Mouse (Mus musculus) embryonic facial prominence, embryonic 13.5 days (tissue): ENCODE measurements at regions not wholly inside any gene's neighbourhood (a gene's known extent, or its start where the extent isn't known, plus 50 kb on each side); places are given as distances from the start of the nearest gene placed in this dataset.

Experiments used
- ATAC-seq: fragments of 200-750 bp; cut with Nextera tagmentation; 2 replicates; pipeline ENCODE4 v1.8.0; 2017; ENCODE audit warnings: low read depth; ENCODE audit not compliant: insufficient number of reproducible peaks, insufficient read depth, low FRiP score, low TSS enrichment
- H3K27ac ChIP-seq: fragments of 300-500 bp; sonication (generic); 2 replicates; pipeline ENCODE4 v1.5.1; 2015; ENCODE audit warnings: moderate library complexity, mild to moderate bottlenecking, inconsistent platforms
- H3K27me3 ChIP-seq: fragments of 300-500 bp; sonication (generic); 2 replicates; pipeline ENCODE4 v1.6.1; 2015; ENCODE audit warnings: mild to moderate bottlenecking, inconsistent platforms
- H3K36me3 ChIP-seq: fragments of 300-500 bp; sonication (generic); 2 replicates; pipeline ENCODE4 v1.6.1; 2015; ENCODE audit warnings: mild to moderate bottlenecking, inconsistent platforms
- H3K4me1 ChIP-seq: fragments of 300-500 bp; sonication (generic); 2 replicates; pipeline ENCODE4 v1.6.1; 2015; ENCODE audit warnings: inconsistent platforms
- H3K4me2 ChIP-seq: fragments of 300-500 bp; sonication (generic); 2 replicates; pipeline ENCODE4 v1.6.1; 2015; ENCODE audit warnings: moderate library complexity, mild to moderate bottlenecking, inconsistent platforms
- H3K4me3 ChIP-seq: fragments of 300-500 bp; sonication (generic); 2 replicates; pipeline ENCODE4 v1.5.1; 2015; ENCODE audit warnings: mild to moderate bottlenecking, inconsistent platforms
- H3K9ac ChIP-seq: fragments of 300-500 bp; sonication (generic); 2 replicates; pipeline ENCODE4 v1.6.1; 2015; ENCODE audit warnings: mild to moderate bottlenecking, inconsistent platforms
- H3K9me3 ChIP-seq: fragments of 300-500 bp; sonication (generic); 2 replicates; pipeline ENCODE4 v1.6.1; 2016; ENCODE audit warnings: inconsistent platforms
- WGBS: fragments of 180-500 bp; shearing (Covaris S2); methylation state at CpG from one replicate; pipeline ENCODE4 v1.1.7; 2015; ENCODE audit warnings: mixed read lengths; 5-methylcytosine and 5-hydroxymethylcytosine counted together

- H3K4me2 ChIP-seq, result no peak overlapping the region
- H3K4me1 ChIP-seq, result no peaks in the 10 kb centered on the region
- H3K9ac ChIP-seq, result no peak overlapping the region
- H3K9me3 ChIP-seq, result peaks cover 6% of the 10 kb centered on the region; the same call in 1 of the 2 replicates
- no peak overlapping the region for H3K27ac ChIP-seq
- WGBS, result 38% methylated on average over 6 of the region's 6 CpGs
- no peaks in the 10 kb centered on the region for H3K36me3 ChIP-seq
- H3K27me3 ChIP-seq, result no peaks in the 10 kb centered on the region
- H3K4me3 ChIP-seq, result no peak overlapping the region
- no peak for ATAC-seq
These were observed 730.0 kb upstream of the Adgrl2 start for GRCm38 (mm10) chr3:149720306-149720705.

- H3K4me3 ChIP-seq, result no peak overlapping the region
- H3K36me3 ChIP-seq, result no peaks in the 10 kb centered on the region
- no peaks in the 10 kb centered on the region for H3K9me3 ChIP-seq
- H3K27me3 ChIP-seq, result no peaks in the 10 kb centered on the region
- 84% methylated on average over 10 of the region's 10 CpGs for WGBS
- no peak overlapping the region for H3K27ac ChIP-seq
- no peaks in the 10 kb centered on the region for H3K4me1 ChIP-seq
- no peak for ATAC-seq
- no peak overlapping the region for H3K4me2 ChIP-seq
- no peak overlapping the region for H3K9ac ChIP-seq
These were observed 715.4 kb upstream of the Adgrl2 start for GRCm38 (mm10) chr3:149705724-149706123.

GRCm38 (mm10) chr3:149705322-149705721 lies 715.0 kb upstream of the Adgrl2 start:
- H3K9ac ChIP-seq, result no peak overlapping the region
- H3K4me1 ChIP-seq, result no peaks in the 10 kb centered on the region
- 84% methylated on average over 12 of the region's 12 CpGs for WGBS
- H3K9me3 ChIP-seq, result no peaks in the 10 kb centered on the region
- no peaks in the 10 kb centered on the region for H3K36me3 ChIP-seq
- H3K27ac ChIP-seq, result no peak overlapping the region
- H3K27me3 ChIP-seq, result no peaks in the 10 kb centered on the region
- no peak overlapping the region for H3K4me3 ChIP-seq
- ATAC-seq, result no peak
- H3K4me2 ChIP-seq, result no peak overlapping the region

GRCm38 (mm10) chr3:149704478-149704877 lies 714.1 kb upstream of the Adgrl2 start:
- ATAC-seq, result no peak
- H3K4me2 ChIP-seq, result no peak overlapping the region
- no peaks in the 10 kb centered on the region for H3K36me3 ChIP-seq
- 89% methylated on average over 4 of the region's 4 CpGs for WGBS
- no peak overlapping the region for H3K4me3 ChIP-seq
- H3K9ac ChIP-seq, result no peak overlapping the region
- H3K4me1 ChIP-seq, result no peaks in the 10 kb centered on the region
- no peaks in the 10 kb centered on the region for H3K9me3 ChIP-seq
- no peaks in the 10 kb centered on the region for H3K27me3 ChIP-seq
- no peak overlapping the region for H3K27ac ChIP-seq

- 76% methylated on average over 4 of the region's 4 CpGs for WGBS
- H3K4me2 ChIP-seq, result no peak overlapping the region
- no peak overlapping the region for H3K4me3 ChIP-seq
- no peaks in the 10 kb centered on the region for H3K4me1 ChIP-seq
- H3K27ac ChIP-seq, result no peak overlapping the region
- no peak overlapping the region for H3K9ac ChIP-seq
- H3K27me3 ChIP-seq, result no peaks in the 10 kb centered on the region
- no peak for ATAC-seq
- H3K36me3 ChIP-seq, result no peaks in the 10 kb centered on the region
- no peaks in the 10 kb centered on the region for H3K9me3 ChIP-seq
These were observed 693.2 kb upstream of the Adgrl2 start for GRCm38 (mm10) chr3:149683561-149683960.

- Histone ChIP-seq H3K9ac (no peak overlapping the region), H3K4me1 (no peaks in the 10 kb centered on the region), H3K4me2 (no peak overlapping the region), H3K27ac (no peak overlapping the region), H3K27me3 (no peaks in the 10 kb centered on the region), H3K4me3 (no peak overlapping the region), H3K9me3 (no peaks in the 10 kb centered on the region), H3K36me3 (no peaks in the 10 kb centered on the region)
- 85% methylated on average over 5 of the region's 5 CpGs for WGBS
- ATAC-seq, result no peak
These were observed 691.9 kb upstream of the Adgrl2 start for GRCm38 (mm10) chr3:149682246-149682645.

GRCm38 (mm10) chr3:149673926-149674325 lies 683.6 kb upstream of the Adgrl2 start:
- ATAC-seq, result no peak
- no peak overlapping the region for H3K27ac ChIP-seq
- no peaks in the 10 kb centered on the region for H3K9me3 ChIP-seq
- H3K4me3 ChIP-seq, result no peak overlapping the region
- H3K36me3 ChIP-seq, result no peaks in the 10 kb centered on the region
- H3K27me3 ChIP-seq, result no peaks in the 10 kb centered on the region
- H3K4me2 ChIP-seq, result no peak overlapping the region
- H3K4me1 ChIP-seq, result no peaks in the 10 kb centered on the region
- no peak overlapping the region for H3K9ac ChIP-seq

GRCm38 (mm10) chr3:149664624-149665023 lies 674.3 kb upstream of the Adgrl2 start:
- Histone ChIP-seq H3K27ac (no peak overlapping the region), H3K4me2 (no peak overlapping the region), H3K36me3 (no peaks in the 10 kb centered on the region), H3K9ac (no peak overlapping the region), H3K27me3 (no peaks in the 10 kb centered on the region), H3K4me1 (no peaks in the 10 kb centered on the region), H3K4me3 (no peak overlapping the region), H3K9me3 (no peaks in the 10 kb centered on the region)
- no peak for ATAC-seq
- 89% methylated on average over 3 of the region's 3 CpGs for WGBS

- H3K9ac ChIP-seq, result no peak overlapping the region
- no peak overlapping the region for H3K27ac ChIP-seq
- WGBS, result 65% methylated on average over 2 of the region's 2 CpGs
- H3K4me2 ChIP-seq, result no peak overlapping the region
- no peak overlapping the region for H3K4me3 ChIP-seq
- H3K36me3 ChIP-seq, result no peaks in the 10 kb centered on the region
- no peaks in the 10 kb centered on the region for H3K9me3 ChIP-seq
- H3K27me3 ChIP-seq, result no peaks in the 10 kb centered on the region
- ATAC-seq, result no peak
- no peaks in the 10 kb centered on the region for H3K4me1 ChIP-seq
These were observed 648.0 kb upstream of the Adgrl2 start for GRCm38 (mm10) chr3:149638324-149638723.

- H3K9ac ChIP-seq, result no peak overlapping the region
- H3K4me2 ChIP-seq, result no peak overlapping the region
- H3K27ac ChIP-seq, result no peak overlapping the region
- H3K4me3 ChIP-seq, result no peak overlapping the region
- no peaks in the 10 kb centered on the region for H3K9me3 ChIP-seq
- no peaks in the 10 kb centered on the region for H3K4me1 ChIP-seq
- H3K27me3 ChIP-seq, result no peaks in the 10 kb centered on the region
- H3K36me3 ChIP-seq, result no peaks in the 10 kb centered on the region
- ATAC-seq, result no peak
These were observed 635.8 kb upstream of the Adgrl2 start for GRCm38 (mm10) chr3:149626186-149626585.

GRCm38 (mm10) chr3:149625497-149625896 lies 635.1 kb upstream of the Adgrl2 start:
- Histone ChIP-seq H3K9me3 (no peaks in the 10 kb centered on the region), H3K27me3 (no peaks in the 10 kb centered on the region), H3K27ac (no peak overlapping the region), H3K4me2 (no peak overlapping the region), H3K4me3 (no peak overlapping the region), H3K36me3 (no peaks in the 10 kb centered on the region), H3K9ac (no peak overlapping the region), H3K4me1 (no peaks in the 10 kb centered on the region)
- WGBS, result 91% methylated on average over 1 of the region's 1 CpGs
- no peak for ATAC-seq

GRCm38 (mm10) chr3:149625066-149625465 lies 634.7 kb upstream of the Adgrl2 start:
- H3K27ac ChIP-seq, result no peak overlapping the region
- H3K36me3 ChIP-seq, result no peaks in the 10 kb centered on the region
- H3K9ac ChIP-seq, result no peak overlapping the region
- ATAC-seq, result no peak
- H3K4me1 ChIP-seq, result no peaks in the 10 kb centered on the region
- H3K4me3 ChIP-seq, result no peak overlapping the region
- no peaks in the 10 kb centered on the region for H3K9me3 ChIP-seq
- WGBS, result 69% methylated on average over 3 of the region's 3 CpGs
- no peaks in the 10 kb centered on the region for H3K27me3 ChIP-seq
- no peak overlapping the region for H3K4me2 ChIP-seq
